Mouse (Mus musculus): ENCODE measurements around the gene Gdpgp1.

DNA sequence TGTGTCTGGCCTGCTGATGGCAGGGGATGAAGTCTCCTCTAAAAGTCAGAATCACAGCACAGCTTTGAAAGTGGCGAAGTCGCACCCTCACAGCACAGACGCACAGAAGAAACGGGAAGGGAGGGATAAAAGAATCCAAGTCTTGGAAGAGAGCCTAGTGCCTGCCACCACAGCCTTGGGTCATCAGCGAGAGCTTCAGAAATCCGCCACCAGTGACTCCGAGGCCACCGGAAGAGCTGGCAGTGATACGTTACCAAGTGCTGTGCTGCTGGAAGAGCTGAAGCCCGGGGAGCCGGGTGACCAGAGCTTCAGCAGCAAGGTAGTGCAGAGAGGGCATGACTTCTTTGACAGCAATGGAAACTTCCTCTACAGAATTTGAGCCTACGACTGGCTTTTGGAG is 31.9 kb downstream of the Gdpgp1 start:
- TF ChIP-seq CTCF (IDR thresholded peaks at IDR 0.05; ENCODE audit: low read depth), result no peak
- no peak for TF ChIP-seq EP300 (IDR thresholded peaks at IDR 0.05; ENCODE audit: low read depth)

All from heart, postnatal 0 days (tissue).